Mouse (Mus musculus): ENCODE data around the gene Cabp2. TPM values are rescaled to one million over a fixed set of nuclear protein-coding genes. Genes with fewer than 3 reads are reported as not detected.

The Cabp2 gene
- polyA plus RNA-seq, 1 experiment from 2014 or later, result 0.43 TPM

Other genes starting within 250 kb of the Cabp2 start
- gene Chka, start 229.8 kb upstream of the Cabp2 start, polyA plus RNA-seq (2015; fragmentation: Nextera tagmentation; extraction: Ambion mirVana), result 15.8 and 18.6 TPM in 2 replicates
- 18.0 and 18.8 TPM in 2 replicates for gene Tcirg1, start 174.4 kb upstream of the Cabp2 start, polyA plus RNA-seq (2015; fragmentation: Nextera tagmentation; extraction: Ambion mirVana)
- gene Ndufs8, start 168.8 kb upstream of the Cabp2 start, polyA plus RNA-seq (2015; fragmentation: Nextera tagmentation; extraction: Ambion mirVana), result 189 and 217 TPM in 2 replicates
- gene Aldh3b1, start 151.8 kb upstream of the Cabp2 start, polyA plus RNA-seq (2015; fragmentation: Nextera tagmentation; extraction: Ambion mirVana), result 3.3 and 3.7 TPM in 2 replicates
- gene Unc93b1, start 146.4 kb upstream of the Cabp2 start, polyA plus RNA-seq (2015; fragmentation: Nextera tagmentation; extraction: Ambion mirVana), result 17.6 and 18.3 TPM in 2 replicates
- not detected in 2 replicates for gene Aldh3b3, start 122.9 kb upstream of the Cabp2 start, polyA plus RNA-seq (2015; fragmentation: Nextera tagmentation; extraction: Ambion mirVana)
- gene Aldh3b2, start 109.2 kb upstream of the Cabp2 start, polyA plus RNA-seq (2015; fragmentation: Nextera tagmentation; extraction: Ambion mirVana), result 0.30 and 0.45 TPM in 2 replicates
- gene Acy3, start 95.0 kb upstream of the Cabp2 start, polyA plus RNA-seq (2015; fragmentation: Nextera tagmentation; extraction: Ambion mirVana), result 9.5 and 10.2 TPM in 2 replicates
- 0.47 and 0.54 TPM in 2 replicates for gene Tbx10, start 88.8 kb upstream of the Cabp2 start, polyA plus RNA-seq (2015; fragmentation: Nextera tagmentation; extraction: Ambion mirVana)
- gene Nudt8, start 81.0 kb upstream of the Cabp2 start, polyA plus RNA-seq (2015; fragmentation: Nextera tagmentation; extraction: Ambion mirVana), result 13.8 and 15.9 TPM in 2 replicates
- gene Gm49405, start 81.0 kb upstream of the Cabp2 start, polyA plus RNA-seq (2015; fragmentation: Nextera tagmentation; extraction: Ambion mirVana), result 0.55 and 0.59 TPM in 2 replicates
- 0.80 and 0.82 TPM in 2 replicates for gene Doc2g, start 78.3 kb upstream of the Cabp2 start, polyA plus RNA-seq (2015; fragmentation: Nextera tagmentation; extraction: Ambion mirVana)
- 171 and 174 TPM in 2 replicates for gene Ndufv1, start 68.8 kb upstream of the Cabp2 start, polyA plus RNA-seq (2015; fragmentation: Nextera tagmentation; extraction: Ambion mirVana)
- 629 and 652 TPM in 2 replicates for gene Gstp1, start 43.6 kb upstream of the Cabp2 start, polyA plus RNA-seq (2015; fragmentation: Nextera tagmentation; extraction: Ambion mirVana)
- 7.7 and 11.2 TPM in 2 replicates for gene Gstp2, start 35.6 kb upstream of the Cabp2 start, polyA plus RNA-seq (2015; fragmentation: Nextera tagmentation; extraction: Ambion mirVana)
- gene Gstp3, start 22.0 kb upstream of the Cabp2 start, polyA plus RNA-seq (2015; fragmentation: Nextera tagmentation; extraction: Ambion mirVana), result 28.0 and 28.3 TPM in 2 replicates
- gene Cdk2ap2, start 15.6 kb downstream of the Cabp2 start, polyA plus RNA-seq (2015; fragmentation: Nextera tagmentation; extraction: Ambion mirVana), result 94.3 and 94.7 TPM in 2 replicates
- 2.8 and 3.1 TPM in 2 replicates for gene Pitpnm1, start 18.4 kb downstream of the Cabp2 start, polyA plus RNA-seq (2015; fragmentation: Nextera tagmentation; extraction: Ambion mirVana)
- 37.7 and 38.9 TPM in 2 replicates for gene Aip, start 44.3 kb downstream of the Cabp2 start, polyA plus RNA-seq (2015; fragmentation: Nextera tagmentation; extraction: Ambion mirVana)
- gene Gpr152, start 58.2 kb downstream of the Cabp2 start, polyA plus RNA-seq (2015; fragmentation: Nextera tagmentation; extraction: Ambion mirVana), result 0.02 TPM in 1 of 2 replicates, not detected in the other
- 0.07 and 0.13 TPM in 2 replicates for gene Cabp4, start 62.5 kb downstream of the Cabp2 start, polyA plus RNA-seq (2015; fragmentation: Nextera tagmentation; extraction: Ambion mirVana)
- 70.7 and 72.6 TPM in 2 replicates for gene Coro1b, start 67.0 kb downstream of the Cabp2 start, polyA plus RNA-seq (2015; fragmentation: Nextera tagmentation; extraction: Ambion mirVana)
- gene Ptprcap, start 72.0 kb downstream of the Cabp2 start, polyA plus RNA-seq (2015; fragmentation: Nextera tagmentation; extraction: Ambion mirVana), result 18.8 and 21.3 TPM in 2 replicates
- gene Rps6kb2, start 81.8 kb downstream of the Cabp2 start, polyA plus RNA-seq (2015; fragmentation: Nextera tagmentation; extraction: Ambion mirVana), result 30.0 and 34.2 TPM in 2 replicates
- gene Carns1, start 93.9 kb downstream of the Cabp2 start, polyA plus RNA-seq (2015; fragmentation: Nextera tagmentation; extraction: Ambion mirVana), result 0.38 and 0.43 TPM in 2 replicates
- gene Tbc1d10c, start 109.7 kb downstream of the Cabp2 start, polyA plus RNA-seq (2015; fragmentation: Nextera tagmentation; extraction: Ambion mirVana), result 3.7 TPM in 2 replicates
- gene Ppp1ca, start 110.5 kb downstream of the Cabp2 start, polyA plus RNA-seq (2015; fragmentation: Nextera tagmentation; extraction: Ambion mirVana), result 517 and 527 TPM in 2 replicates
- gene Rad9a, start 120.1 kb downstream of the Cabp2 start, polyA plus RNA-seq (2015; fragmentation: Nextera tagmentation; extraction: Ambion mirVana), result 17.4 and 20.7 TPM in 2 replicates
- gene Clcf1, start 132.7 kb downstream of the Cabp2 start, polyA plus RNA-seq (2015; fragmentation: Nextera tagmentation; extraction: Ambion mirVana), result 0.35 and 0.46 TPM in 2 replicates
- not detected in 2 replicates for gene AC109138.7, start 132.8 kb downstream of the Cabp2 start, polyA plus RNA-seq (2015; fragmentation: Nextera tagmentation; extraction: Ambion mirVana)
- 8.3 and 12.3 TPM in 2 replicates for gene Pold4, start 150.3 kb downstream of the Cabp2 start, polyA plus RNA-seq (2015; fragmentation: Nextera tagmentation; extraction: Ambion mirVana)
- gene Ssh3, start 187.6 kb downstream of the Cabp2 start, polyA plus RNA-seq (2015; fragmentation: Nextera tagmentation; extraction: Ambion mirVana), result 1.3 and 1.7 TPM in 2 replicates
- gene Ankrd13d, start 201.6 kb downstream of the Cabp2 start, polyA plus RNA-seq (2015; fragmentation: Nextera tagmentation; extraction: Ambion mirVana), result 0.57 and 0.74 TPM in 2 replicates
- 10.1 and 10.3 TPM in 2 replicates for gene Grk2, start 224.6 kb downstream of the Cabp2 start, polyA plus RNA-seq (2015; fragmentation: Nextera tagmentation; extraction: Ambion mirVana)